Mouse (Mus musculus) ES-Bruce4 (cell line): ENCODE data around the gene Hdac5. TPM values are rescaled to one million over a fixed set of nuclear protein-coding genes. Genes with fewer than 3 reads are reported as not detected.

Experiments
- H3K27ac ChIP-seq: 2 replicates; pipeline ENCODE4 v1.5.1; 2012; ENCODE audit warnings: low read length, inconsistent platforms; ENCODE audit not compliant: insufficient read depth
- H3K27me3 ChIP-seq: 2 replicates; pipeline ENCODE4 v1.6.1; 2012; ENCODE audit warnings: mild to moderate bottlenecking, low read length, inconsistent platforms; ENCODE audit not compliant: control insufficient read depth, poor library complexity, insufficient read depth, severe bottlenecking
- H3K36me3 ChIP-seq: 2 replicates; pipeline ENCODE4 v1.6.1; 2012; ENCODE audit warnings: inconsistent platforms, mild to moderate bottlenecking, low read length, moderate library complexity; ENCODE audit not compliant: control insufficient read depth, poor library complexity, insufficient read depth, severe bottlenecking
- H3K4me1 ChIP-seq: one replicate; pipeline ENCODE4 v1.8.1; 2011; ENCODE audit warnings: low read length; ENCODE audit not compliant: control insufficient read depth, insufficient read depth
- H3K4me3 ChIP-seq: 2 replicates; pipeline ENCODE4 v1.5.1; 2011; ENCODE audit warnings: low read depth, mild to moderate bottlenecking, low read length
- H3K9ac ChIP-seq: 2 replicates; pipeline ENCODE4 v1.6.1; 2012; ENCODE audit warnings: low read depth, mild to moderate bottlenecking, inconsistent platforms; ENCODE audit not compliant: poor library complexity, severe bottlenecking
- H3K9me3 ChIP-seq: replicated peaks from 2 replicates; pipeline ENCODE4 v1.6.1; 2012; ENCODE audit warnings: mild to moderate bottlenecking, low read length, inconsistent platforms; ENCODE audit not compliant: control insufficient read depth, poor library complexity, insufficient read depth, severe bottlenecking
- CTCF ChIP-seq: IDR thresholded peaks from one replicate; pipeline ENCODE4 v1.8.1; 2011; ENCODE audit warnings: low read depth, low read length
- EP300 ChIP-seq: IDR thresholded peaks from 2 replicates; pipeline ENCODE4 v1.6.1; 2011; ENCODE audit warnings: low read depth, low read length; ENCODE audit not compliant: insufficient read depth
- POLR2A ChIP-seq: IDR thresholded peaks from one replicate; pipeline ENCODE4 v1.8.1; 2011; ENCODE audit warnings: low read length; ENCODE audit not compliant: insufficient read depth
- polyA plus RNA-seq: library from polyadenylated mRNA; stranded (reverse); fragments of >200 nt; gene quantifications from 2 replicates; pipeline ENCODE4 v1.2.4, GENCODE M21; 2011; ENCODE audit warnings: low read depth; ENCODE audit not compliant: missing spikeins, insufficient read depth, insufficient read length

The Hdac5 gene
- polyA plus RNA-seq, 1 experiment = 41.2 TPM

DNA sequence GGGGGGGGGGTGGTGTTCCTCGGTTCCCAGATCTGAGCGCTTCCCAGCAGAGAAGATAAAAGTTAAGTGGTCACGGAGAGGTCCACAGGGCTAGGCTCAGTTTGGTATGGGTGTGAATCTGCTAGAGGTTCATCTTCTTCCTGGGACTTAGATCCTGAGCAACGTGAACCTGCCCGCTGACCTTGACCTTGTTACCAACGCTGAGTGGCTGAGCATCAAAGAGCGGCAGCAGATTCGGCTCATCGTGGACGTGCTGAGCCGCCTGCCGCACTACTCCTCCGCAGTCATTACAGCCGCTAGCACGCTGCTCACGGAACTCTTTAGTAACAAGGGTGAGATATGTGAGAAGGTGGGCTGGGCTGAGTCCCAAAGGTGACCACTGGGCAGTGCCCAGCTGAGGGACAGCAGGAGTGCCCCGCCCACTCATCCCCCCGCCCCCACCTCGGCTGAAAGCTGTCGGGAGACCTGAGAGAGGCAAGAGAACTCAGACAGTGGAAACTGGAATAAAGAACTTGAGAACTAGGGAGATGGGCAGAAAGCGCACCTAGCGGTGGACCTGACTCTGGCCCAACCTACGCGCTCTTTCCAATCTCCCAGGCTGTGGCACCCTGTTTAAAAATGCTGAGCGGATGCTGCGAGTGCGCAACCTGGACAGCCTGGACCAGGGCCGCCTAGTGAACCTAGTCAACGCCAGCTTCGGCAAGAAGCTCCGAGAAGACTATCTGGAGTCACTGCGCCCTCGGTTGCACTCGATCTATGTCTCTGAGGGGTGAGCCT, 82.6 kb downstream of the Hdac5 start:
- Histone ChIP-seq H3K9ac (no peak overlapping the region), H3K4me3 (peak overlapping the region; percentile 14), H3K4me1 (no peaks in the 10 kb centered on the region), H3K9me3 (no peaks in the 10 kb centered on the region), H3K27me3 (no peaks in the 10 kb centered on the region), H3K36me3 (no peaks in the 10 kb centered on the region), H3K27ac (no peak overlapping the region)
- no peak for TF ChIP-seq EP300
- no peak for TF ChIP-seq CTCF
- no peak for TF ChIP-seq POLR2A

DNA sequence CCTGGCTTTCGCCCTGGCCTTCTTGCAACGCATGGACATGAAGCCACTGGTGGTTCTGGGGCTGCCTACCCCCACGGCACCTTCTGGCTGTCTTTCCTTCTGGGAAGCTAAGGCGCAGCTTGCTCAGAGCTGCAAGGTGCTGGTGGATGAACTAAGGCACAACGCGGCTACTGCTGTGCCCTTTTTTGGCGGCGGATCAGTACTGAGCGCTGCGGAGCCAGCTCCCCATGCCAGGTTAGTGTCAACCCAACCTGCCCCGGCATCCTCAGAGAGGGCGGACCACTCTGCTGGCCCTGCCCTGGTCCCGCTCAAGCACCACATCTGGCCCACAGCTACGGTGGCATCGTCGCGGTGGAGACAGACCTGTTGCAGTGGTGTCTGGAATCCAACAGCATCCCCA, 83.4 kb downstream of the Hdac5 start:
- Histone ChIP-seq H3K9ac (no peak overlapping the region), H3K36me3 (no peaks in the 10 kb centered on the region), H3K27ac (no peak overlapping the region), H3K4me3 (peak overlapping the region; percentile 52), H3K9me3 (no peaks in the 10 kb centered on the region), H3K27me3 (no peaks in the 10 kb centered on the region), H3K4me1 (no peaks in the 10 kb centered on the region)
- TF ChIP-seq POLR2A (no peak), CTCF (no peak), EP300 (no peak)

DNA sequence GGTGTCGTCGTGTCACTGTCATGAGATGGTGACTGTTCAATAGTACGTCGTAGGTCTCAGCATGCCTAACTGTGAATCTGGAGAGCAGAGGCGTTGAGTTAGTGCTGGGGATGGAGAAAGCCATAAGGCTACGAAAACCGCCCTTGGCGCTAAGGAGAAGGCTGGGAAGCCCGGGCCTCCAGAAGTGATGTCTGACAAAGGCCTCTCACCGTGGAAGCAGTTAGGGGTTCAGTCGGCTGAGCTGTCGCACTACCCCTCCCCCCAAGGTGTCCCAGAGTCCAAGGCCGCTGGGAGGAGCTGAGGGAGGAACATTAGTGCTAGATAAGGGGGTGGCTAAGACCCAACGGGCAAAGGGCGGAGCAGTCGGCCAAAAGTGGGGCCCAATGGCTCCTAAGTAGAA, 84.0 kb downstream of the Hdac5 start:
- Histone ChIP-seq H3K27ac (no peak overlapping the region), H3K9ac (no peak overlapping the region), H3K27me3 (no peaks in the 10 kb centered on the region), H3K9me3 (no peaks in the 10 kb centered on the region), H3K36me3 (no peaks in the 10 kb centered on the region), H3K4me3 (peak overlapping the region; percentile 52), H3K4me1 (no peaks in the 10 kb centered on the region)
- TF ChIP-seq EP300 (no peak), CTCF (no peak), POLR2A (no peak)

DNA sequence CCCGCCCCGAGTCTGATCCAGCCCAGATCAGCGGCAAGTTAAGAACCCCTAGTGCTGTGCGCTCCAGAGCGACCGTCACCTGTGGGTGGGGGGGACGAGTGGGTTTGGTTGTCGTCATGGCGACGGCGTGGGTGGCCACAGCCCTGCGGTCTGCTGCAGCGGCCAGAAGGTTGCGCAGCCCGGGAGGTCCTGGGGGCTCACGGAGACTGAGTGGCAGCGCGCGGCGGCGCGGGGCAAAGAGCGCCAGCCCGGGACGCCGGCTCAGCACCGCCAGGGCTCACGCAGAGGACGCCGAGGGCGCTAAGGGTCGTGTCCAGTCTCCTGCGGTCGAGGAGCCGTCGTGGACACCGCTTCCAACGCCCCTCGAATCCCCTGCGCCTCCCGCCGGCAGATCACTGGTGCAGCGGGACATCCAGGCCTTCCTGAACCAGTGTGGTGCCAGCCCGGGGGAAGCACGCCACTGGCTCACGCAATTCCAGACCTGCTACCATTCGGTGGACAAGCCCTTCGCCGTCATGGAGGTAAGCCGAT, 84.4 kb downstream of the Hdac5 start, which contains the start of gene Nags:
Gene Nags, plus strand, starts transcription at position 43 of the 531 bp plus-strand sequence.
- no peaks in the 10 kb centered on the region for H3K9me3 ChIP-seq

DNA sequence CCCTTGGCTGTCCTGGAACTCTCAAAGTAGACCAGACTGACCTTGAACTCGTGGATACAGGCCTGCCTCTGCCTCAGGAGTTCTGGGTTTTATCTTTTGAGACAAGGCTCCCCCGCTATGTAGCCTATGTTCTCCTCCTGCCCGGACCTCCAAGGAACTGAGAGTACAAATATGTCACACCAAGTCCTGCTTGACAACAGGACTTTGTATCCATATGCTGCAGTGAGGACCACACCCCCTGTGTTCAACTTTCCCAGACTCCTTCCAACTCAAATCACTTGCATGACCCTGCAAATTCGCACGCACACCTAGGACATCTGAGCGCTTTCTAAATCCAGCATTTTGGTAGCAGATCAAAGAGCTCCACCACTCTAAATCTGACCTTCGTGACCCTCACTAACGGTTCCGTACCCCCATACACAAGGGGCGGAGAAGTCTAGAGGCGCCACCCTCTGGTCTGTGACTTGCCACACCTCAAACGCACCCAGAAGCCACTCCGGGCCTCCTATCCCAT, 85.0 kb downstream of the Hdac5 start:
- no peaks in the 10 kb centered on the region for H3K36me3 ChIP-seq
- no peaks in the 10 kb centered on the region for H3K27me3 ChIP-seq
- H3K9me3 ChIP-seq = no peaks in the 10 kb centered on the region
- no peaks in the 10 kb centered on the region for H3K4me1 ChIP-seq
- TF ChIP-seq POLR2A (no peak), CTCF (peak; percentile 7)
- no peak overlapping the region for H3K27ac ChIP-seq
- H3K4me3 ChIP-seq = peak overlapping the region; percentile 52
- H3K9ac ChIP-seq = 0 out of 2 replicates have a peak overlapping the region, but pooled peaks have one; percentile 20

More for the DNA sequence above, 84.4 kb downstream of the Hdac5 start, which contains the start of gene Nags:
- H3K36me3 ChIP-seq = no peaks in the 10 kb centered on the region
- no peak for TF ChIP-seq EP300
- TF ChIP-seq CTCF = no peak
- no peak for TF ChIP-seq POLR2A
- peak within 1 kb of the TSS; percentile 20; the same call in 1 of the 2 replicates for H3K9ac ChIP-seq
- H3K27me3 ChIP-seq = no peaks in the 10 kb centered on the region
- peak within 1 kb of the TSS; percentile 52 for H3K4me3 ChIP-seq
- H3K27ac ChIP-seq = no peak within 1 kb of the TSS
- H3K4me1 ChIP-seq = no peaks in the 10 kb centered on the region

Other genes starting within 250 kb of the Hdac5 start
- gene Cfap97d1, start 245.9 kb downstream of the Hdac5 start, polyA plus RNA-seq = not detected in 2 replicates
- 11.9 and 13.3 TPM in 2 replicates for gene Dusp3, start 243.2 kb downstream of the Hdac5 start, polyA plus RNA-seq
- 3.8 and 6.3 TPM in 2 replicates for gene Mpp3, start 201.7 kb downstream of the Hdac5 start, polyA plus RNA-seq
- not detected in 2 replicates for gene Cd300lg, start 188.7 kb downstream of the Hdac5 start, polyA plus RNA-seq
- 3.4 and 3.6 TPM in 2 replicates for gene Mpp2, start 141.7 kb downstream of the Hdac5 start, polyA plus RNA-seq
- not detected in 2 replicates for gene Ppy, start 128.8 kb downstream of the Hdac5 start, polyA plus RNA-seq
- gene Pyy, start 122.3 kb downstream of the Hdac5 start, polyA plus RNA-seq = not detected in 2 replicates
- gene Nags, start 84.7 kb downstream of the Hdac5 start, polyA plus RNA-seq = 0.65 TPM in 1 of 2 replicates, not detected in the other
- 22.3 and 24.5 TPM in 2 replicates for gene Tmem101, start 73.8 kb downstream of the Hdac5 start, polyA plus RNA-seq
- 137 and 146 TPM in 2 replicates for gene Lsm12, start 44.9 kb downstream of the Hdac5 start, polyA plus RNA-seq
- 33.0 and 33.6 TPM in 2 replicates for gene G6pc3, start 40.5 kb downstream of the Hdac5 start, polyA plus RNA-seq
- 32.5 and 34.0 TPM in 2 replicates for gene BC030867, start 18.7 kb upstream of the Hdac5 start, polyA plus RNA-seq
- 0.70 and 2.3 TPM in 2 replicates for gene Asb16, start 38.6 kb upstream of the Hdac5 start, polyA plus RNA-seq
- gene Tmub2, start 54.8 kb upstream of the Hdac5 start, polyA plus RNA-seq = 19.7 and 20.0 TPM in 2 replicates
- gene Atxn7l3, start 66.5 kb upstream of the Hdac5 start, polyA plus RNA-seq = 44.3 and 50.3 TPM in 2 replicates
- gene Ubtf, start 89.6 kb upstream of the Hdac5 start, polyA plus RNA-seq = 81.7 and 82.0 TPM in 2 replicates
- 0.48 and 0.53 TPM in 2 replicates for gene Slc4a1, start 136.0 kb upstream of the Hdac5 start, polyA plus RNA-seq
- gene Rundc3a, start 163.2 kb upstream of the Hdac5 start, polyA plus RNA-seq = 7.0 and 9.5 TPM in 2 replicates
- 284 and 342 TPM in 2 replicates for gene Slc25a39, start 177.8 kb upstream of the Hdac5 start, polyA plus RNA-seq
- gene Grn, start 200.1 kb upstream of the Hdac5 start, polyA plus RNA-seq = 68.4 and 88.3 TPM in 2 replicates
- 4.4 and 5.4 TPM in 2 replicates for gene Fam171a2, start 217.5 kb upstream of the Hdac5 start, polyA plus RNA-seq
- 7.0 and 7.9 TPM in 2 replicates for gene Itga2b, start 240.0 kb upstream of the Hdac5 start, polyA plus RNA-seq